Comparison of ENCODE assay signal across 9 mouse cellular contexts in genomic region chr6:39066935-39067578, GRCm38 (mm10). TPM values are rescaled to one million over a fixed set of nuclear protein-coding genes. Genes with fewer than 3 reads are reported as not detected.
DNase-seq lines count a peak whose midpoint lies in the region; ATAC-seq and TF ChIP-seq lines count a peak whose summit lies in the region.
"Had no signal": no experiment of that assay in that cellular context is flagged by ENCODE, and none has a peak within 500 bp of the region (broad histone marks: within the 10 kb centered on the region; RNA-seq: fewer than 3 reads in every experiment).

No protein-coding gene starts in this region.

- no peak overlapping the region for H3K9ac ChIP-seq in forebrain, postnatal 0 days
- no peak overlapping the region for H3K9ac ChIP-seq in hindbrain, embryonic 16.5 days (ENCODE audit: low read depth, low read length)

- ATAC-seq in forebrain, postnatal 0 days, result peak; percentile 83
- ATAC-seq in hindbrain, embryonic 16.5 days, result peak; percentile 85

- no peaks in the 10 kb centered on the region for H3K4me1 ChIP-seq in forebrain, postnatal 0 days (ENCODE audit: insufficient read depth)
- peaks cover 3% of the 10 kb centered on the region; the same call in 1 of the 2 replicates for H3K4me1 ChIP-seq in hindbrain, embryonic 16.5 days (ENCODE audit: control insufficient read depth, insufficient read depth, low read depth, low read length)

- H3K4me2 ChIP-seq in forebrain, postnatal 0 days (ENCODE audit: low read depth), result no peak overlapping the region
- H3K4me2 ChIP-seq in hindbrain, embryonic 16.5 days (ENCODE audit: low read length), result no peak overlapping the region

- H3K36me3 ChIP-seq in forebrain, postnatal 0 days (ENCODE audit: insufficient read depth), result no peaks in the 10 kb centered on the region
- H3K36me3 ChIP-seq in hindbrain, embryonic 16.5 days (ENCODE audit: control insufficient read depth, insufficient read depth, low read length), result no peaks in the 10 kb centered on the region

- DNase-seq in NIH3T3 (ENCODE audit: low read depth), result peak; percentile 97
- peak; percentile 80 to 85 for DNase-seq in cerebellum, adult 18-20 months
- peak; percentile 93 for DNase-seq in forebrain, postnatal 0 days
- DNase-seq in layer of hippocampus, postnatal 36 days, result peak; percentile 73 to 77
- DNase-seq in lung, postnatal 25 days (ENCODE audit: low spot score), result peak; percentile 79
- DNase-seq in retina, postnatal 7 days (ENCODE audit: low read depth, low spot score), result peak; percentile 75
- peak; percentile 60 for DNase-seq in urinary bladder, adult 2 months (ENCODE audit: low spot score)

- 36% methylated on average over 12 of the region's 12 CpGs for WGBS in forebrain, postnatal 0 days
- WGBS in hindbrain, embryonic 16.5 days, result 44% methylated on average over 12 of the region's 12 CpGs

- H3K4me3 ChIP-seq in forebrain, postnatal 0 days (ENCODE audit: low read depth, low read length), result no peak overlapping the region
- no peak overlapping the region for H3K4me3 ChIP-seq in hindbrain, embryonic 16.5 days (ENCODE audit: low read length)
- H3K4me3 ChIP-seq: megakaryocyte, embryonic 14.5 days had no signal

- no peaks in the 10 kb centered on the region for H3K27me3 ChIP-seq in forebrain, postnatal 0 days (ENCODE audit: insufficient read depth, low read length)
- H3K27me3 ChIP-seq in hindbrain, embryonic 16.5 days (replicated peaks; ENCODE audit: control insufficient read depth, insufficient read depth, low read length), result no peaks in the 10 kb centered on the region
- H3K27me3 ChIP-seq: megakaryocyte, embryonic 14.5 days had no signal

- peak; percentile 95 for TF ChIP-seq CTCF in forebrain, postnatal 0 days (IDR thresholded peaks at IDR 0.05; ENCODE audit: low read depth)

- H3K9me3 ChIP-seq in forebrain, postnatal 0 days (ENCODE audit: low read length), result no peaks in the 10 kb centered on the region
- no peaks in the 10 kb centered on the region for H3K9me3 ChIP-seq in hindbrain, embryonic 16.5 days (ENCODE audit: control insufficient read depth, low read length)
- H3K9me3 ChIP-seq: megakaryocyte, embryonic 14.5 days had no signal

- H3K27ac ChIP-seq in forebrain, postnatal 0 days (ENCODE audit: low read depth, low read length), result no peak overlapping the region
- no peak overlapping the region for H3K27ac ChIP-seq in hindbrain, embryonic 16.5 days (ENCODE audit: low read depth, low read length)

RNA-seq across cellular contexts. Expression of gene Parp12, which starts 51.1 kb away (rescaled TPM):
- 6.4 and 8.1 TPM in 2 replicates for total RNA-seq in forebrain, postnatal 0 days (2014; rRNA removed)
- 2.9 and 3.6 TPM in 2 replicates for polyA plus RNA-seq in forebrain, postnatal 0 days (2015; fragmentation: Nextera tagmentation; extraction: Ambion mirVana)
- 2.4 and 3.0 TPM in 2 replicates for polyA plus RNA-seq in hindbrain, embryonic 16.5 days (2015; fragmentation: Nextera tagmentation; extraction: Ambion mirVana)
- 1 to 10 TPM; 5.7 to 6.3 TPM for total RNA-seq in layer of hippocampus, postnatal 36 days (2021)
- 41.8 and 43.4 TPM in 2 replicates for polyA plus RNA-seq in urinary bladder, adult 2 months (2012; rRNA removed)
